Mouse (Mus musculus) lung, adult 18-20 months (tissue): Measurements from ENCODE around the gene Mmd.

Experiments
- DNase-seq, 2 experiments: peaks; one replicate each; pipeline ENCODE4 v3.0.0; 2022; ENCODE audit warnings: mixed read lengths in 2 of 2

Mmd gene

GRCm38 (mm10) chr11:90249025-90249650, at the start of gene Mmd:
Mmd (plus strand) TSS chr11:90249456.
- DNase-seq, result peak; percentile 98 to 99

DNA sequence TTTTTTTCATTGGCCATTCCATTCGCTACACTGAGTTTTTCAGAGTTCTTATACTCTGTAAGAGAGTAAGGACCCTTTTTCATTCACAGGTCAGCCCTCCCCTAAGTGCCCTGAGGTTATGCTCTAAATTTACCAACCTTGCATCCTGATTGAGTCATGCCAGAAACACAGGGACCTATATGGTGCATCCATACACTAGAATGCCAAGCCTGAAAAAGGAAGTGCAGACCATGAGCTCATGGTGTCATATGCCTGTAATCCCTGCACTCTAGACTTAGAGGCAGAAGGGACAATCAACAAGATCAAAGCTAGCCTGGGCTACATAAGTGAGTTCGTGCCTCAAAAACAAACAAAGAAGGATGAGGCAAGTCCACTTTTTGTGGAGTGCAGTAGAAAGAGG, 48.4 kb upstream of the Mmd start:
- DNase-seq, result no peak

DNA sequence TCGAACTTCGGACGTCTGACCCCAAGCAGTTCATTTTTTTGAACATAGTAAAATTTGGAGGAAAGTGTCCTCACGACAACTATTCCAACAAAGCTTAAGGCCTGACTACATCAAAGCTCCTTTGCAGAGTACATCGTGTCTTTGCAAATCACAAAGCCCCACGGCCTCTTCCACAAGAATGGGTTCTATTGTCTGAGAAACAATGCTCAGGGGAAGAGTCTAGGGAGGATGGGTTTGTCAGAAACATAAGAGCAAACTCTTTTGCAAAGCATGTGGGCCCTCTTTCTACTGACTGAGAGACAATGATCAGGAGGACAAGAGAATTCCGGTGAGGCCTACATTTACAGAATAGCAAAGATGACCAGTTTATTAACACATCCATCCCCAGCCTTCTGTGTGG, 35.0 kb upstream of the Mmd start:
- no peak for DNase-seq

GRCm38 (mm10) chr11:90220022-90220645, 29.1 kb upstream of the Mmd start:
- DNase-seq, result no peak

GRCm38 (mm10) chr11:90220750-90221149, 28.5 kb upstream of the Mmd start:
- DNase-seq, result no peak

GRCm38 (mm10) chr11:90224914-90225470, 24.3 kb upstream of the Mmd start:
- peak; percentile 34 to 38 for DNase-seq

DNA sequence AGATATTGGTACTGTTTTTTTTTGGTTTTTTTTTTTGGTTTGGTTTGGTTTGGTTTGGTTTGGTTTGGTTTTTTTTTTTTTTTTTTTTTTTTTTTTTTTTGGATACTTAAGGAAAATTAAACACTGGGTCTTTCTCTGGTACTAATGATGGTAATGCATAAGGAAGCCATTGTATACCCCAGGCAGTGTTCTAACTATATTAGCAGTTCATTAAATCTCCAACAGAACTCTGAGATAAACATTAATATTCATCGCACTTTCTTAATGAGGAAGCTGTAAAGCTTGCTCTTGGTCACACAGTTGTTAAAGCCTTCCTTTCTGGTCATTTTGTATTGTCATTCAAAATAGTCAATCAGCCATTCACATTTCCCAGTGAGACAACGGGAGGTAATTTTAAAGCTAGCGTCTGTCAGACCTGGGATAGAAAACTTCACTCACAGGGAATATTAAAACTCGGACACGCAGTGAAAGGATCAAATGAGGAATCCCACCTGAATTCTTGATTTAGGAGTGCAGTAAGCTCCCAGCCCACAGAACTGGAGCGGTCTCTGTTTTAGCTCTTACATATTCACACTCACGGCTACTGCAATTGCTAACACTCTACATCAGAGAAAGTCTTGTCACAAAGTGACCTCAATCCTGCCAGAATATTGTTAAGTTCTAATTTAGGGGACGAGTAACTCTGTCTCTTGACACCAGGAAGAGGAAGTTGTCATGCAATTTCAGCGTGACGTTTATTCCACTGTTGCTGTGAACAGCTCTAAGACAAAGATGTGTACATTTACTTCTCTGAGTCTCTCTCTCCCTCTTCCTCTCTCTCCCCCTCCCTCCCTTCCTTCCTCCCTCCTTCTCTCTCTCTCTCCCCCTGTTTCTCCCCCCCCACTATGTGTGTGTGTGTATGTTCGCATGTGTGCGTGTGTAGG, 22.0 kb upstream of the Mmd start:
- no peak for DNase-seq

GRCm38 (mm10) chr11:90228251-90228949, 20.9 kb upstream of the Mmd start:
- no peak for DNase-seq

- DNase-seq, result no peak
Observed at GRCm38 (mm10) chr11:90229800-90230199, 19.5 kb upstream of the Mmd start.

GRCm38 (mm10) chr11:90230671-90231070, 18.6 kb upstream of the Mmd start:
- DNase-seq, result no peak

DNA sequence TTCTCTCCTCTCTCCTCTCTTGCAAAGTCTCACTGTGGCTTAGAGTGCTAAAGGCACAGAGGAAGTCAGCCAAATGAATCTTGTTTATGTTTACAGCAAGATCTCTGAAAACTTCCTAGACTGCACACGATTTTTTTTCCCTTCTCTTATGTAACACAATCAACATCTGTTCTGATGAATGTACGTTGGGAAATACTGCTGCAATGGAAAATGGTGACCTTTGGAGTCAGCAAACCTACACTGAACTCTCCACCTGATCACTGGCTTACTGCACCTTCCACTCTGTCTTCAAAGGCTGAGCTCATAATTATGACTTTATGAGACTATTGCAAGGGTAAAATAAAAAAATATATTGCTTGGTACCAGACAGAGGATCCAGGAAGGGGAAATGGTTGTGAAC, 17.6 kb upstream of the Mmd start:
- DNase-seq, result no peak

DNA sequence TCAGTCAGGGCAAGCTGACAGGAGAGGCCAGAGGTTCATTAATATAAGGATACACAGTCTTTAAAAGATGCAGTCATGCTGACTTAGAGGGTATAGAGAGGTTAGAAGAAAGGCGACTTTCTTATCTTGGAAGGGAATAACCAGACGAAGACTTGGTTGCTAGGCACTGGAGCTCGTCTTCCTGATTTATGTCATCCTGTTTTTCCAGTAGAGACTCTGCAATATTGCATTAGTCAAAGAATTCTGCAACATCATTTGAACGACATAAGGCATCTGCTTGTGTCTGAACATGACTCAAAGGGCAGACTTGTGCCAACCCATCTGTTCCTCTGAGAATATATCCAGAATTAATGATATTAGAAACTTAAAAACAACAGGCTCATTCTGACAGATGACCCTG, 16.6 kb upstream of the Mmd start:
- DNase-seq, result no peak

DNA sequence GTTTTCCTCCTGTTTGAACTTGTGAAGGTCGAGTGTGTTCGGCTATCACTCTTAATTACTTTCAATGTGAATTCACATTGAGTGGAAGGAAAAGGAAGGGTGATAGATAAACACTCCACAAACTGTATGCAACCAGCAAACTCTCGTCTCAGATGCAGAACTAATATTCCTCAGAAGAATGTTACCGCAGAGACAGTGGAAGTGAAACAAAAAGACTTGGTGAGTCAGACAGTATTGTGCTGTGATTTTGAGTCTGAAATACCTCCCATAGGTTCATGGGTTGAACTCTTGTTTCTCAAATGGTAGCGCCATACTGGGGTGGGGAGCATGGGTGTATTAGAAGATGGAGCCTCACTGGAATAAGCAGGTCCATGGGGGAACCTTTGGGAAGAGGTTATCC, 14.0 kb upstream of the Mmd start:
- DNase-seq, result no peak

DNA sequence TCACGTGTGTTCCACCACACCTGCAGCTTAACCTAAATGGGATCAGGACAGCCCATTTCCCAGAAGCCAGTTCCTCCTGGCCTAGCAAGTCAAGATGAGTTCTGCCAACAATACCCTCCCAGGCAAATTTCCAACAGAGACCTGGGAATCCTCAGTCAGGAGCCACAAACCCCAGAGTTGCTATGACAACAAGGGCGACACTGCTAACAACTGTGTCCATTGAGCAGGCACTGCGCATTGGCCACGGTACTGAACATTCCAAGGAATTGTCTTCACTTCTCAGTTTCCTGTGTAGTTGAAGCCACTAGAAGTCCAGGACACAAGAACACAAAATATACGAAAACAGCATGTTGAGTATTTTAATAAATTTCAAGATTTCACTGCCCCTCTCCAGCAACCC, 11.6 kb upstream of the Mmd start:
- DNase-seq, result no peak

- DNase-seq, result no peak
Observed at GRCm38 (mm10) chr11:90238657-90239056, 10.6 kb upstream of the Mmd start.

DNA sequence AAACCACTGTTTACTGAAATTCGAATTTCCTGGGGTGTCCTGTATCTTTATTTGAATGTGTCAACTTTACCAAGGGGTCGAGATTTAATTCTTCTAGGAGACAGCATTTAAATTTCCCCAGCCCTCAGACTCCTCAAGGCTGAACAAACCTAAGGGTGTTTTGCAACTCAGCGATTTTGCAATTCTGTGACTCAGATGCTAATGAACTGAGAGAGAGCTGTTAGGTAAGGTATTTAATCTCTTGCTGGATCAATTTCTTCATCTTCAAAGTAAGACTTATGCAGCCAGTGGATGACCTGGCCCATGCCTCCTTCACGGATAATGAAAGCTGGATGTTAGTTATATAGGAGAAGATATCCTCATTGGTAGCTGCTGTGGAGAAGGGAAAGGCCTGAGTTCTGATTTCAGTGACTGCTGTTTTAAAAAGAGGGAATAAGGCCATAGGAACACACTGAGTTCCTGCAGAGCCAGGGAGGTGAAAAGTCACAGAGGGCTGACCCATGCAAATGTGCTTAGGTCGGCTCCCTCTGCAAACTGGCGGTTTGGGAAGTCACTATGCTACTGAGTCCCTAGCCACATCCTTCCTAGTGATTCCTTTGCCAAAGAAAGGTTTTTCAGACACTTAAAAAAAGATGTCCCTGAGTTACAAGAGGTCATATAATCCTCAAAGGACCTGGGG, 8.5 kb upstream of the Mmd start:
- peak; percentile 54 to 83 for DNase-seq

DNA sequence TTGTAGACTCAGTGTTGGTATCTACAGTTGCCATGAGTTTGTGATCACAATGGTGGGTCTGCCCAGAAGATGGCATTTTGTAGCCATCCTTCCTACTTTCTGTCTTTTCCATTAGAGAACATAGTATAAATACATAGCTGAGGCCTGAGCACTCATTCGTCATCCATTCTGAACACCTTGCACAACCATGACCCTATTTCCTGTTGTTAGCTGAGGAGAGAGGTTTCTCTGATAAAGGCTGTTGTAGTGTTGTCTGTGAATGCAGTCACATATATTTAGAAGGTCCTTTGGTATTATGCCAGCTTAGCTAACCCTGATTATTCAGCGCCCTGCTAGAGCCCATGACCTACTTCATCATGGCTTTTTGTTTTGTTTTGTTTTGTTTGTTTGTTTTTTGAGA, 7.4 kb upstream of the Mmd start:
- DNase-seq, result no peak

DNA sequence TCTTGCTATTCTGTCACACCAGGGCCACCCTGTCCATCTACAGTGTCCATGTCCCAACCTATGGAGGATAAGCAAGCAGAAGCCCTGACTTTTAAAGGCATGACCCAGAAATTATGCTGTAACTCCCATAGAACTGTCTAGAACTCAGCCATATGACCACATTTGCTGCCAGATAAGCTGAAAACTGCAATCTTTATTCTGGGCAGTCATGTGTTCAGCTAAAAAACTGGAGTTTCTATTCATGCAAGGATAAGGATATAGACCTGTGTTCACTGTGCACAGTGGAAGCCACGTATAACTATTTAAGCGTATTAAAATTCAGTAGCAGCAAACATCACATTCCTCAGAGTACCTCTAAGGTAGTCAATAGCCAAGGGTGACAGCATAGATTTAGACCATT, 6.0 kb upstream of the Mmd start:
- no peak for DNase-seq

DNA sequence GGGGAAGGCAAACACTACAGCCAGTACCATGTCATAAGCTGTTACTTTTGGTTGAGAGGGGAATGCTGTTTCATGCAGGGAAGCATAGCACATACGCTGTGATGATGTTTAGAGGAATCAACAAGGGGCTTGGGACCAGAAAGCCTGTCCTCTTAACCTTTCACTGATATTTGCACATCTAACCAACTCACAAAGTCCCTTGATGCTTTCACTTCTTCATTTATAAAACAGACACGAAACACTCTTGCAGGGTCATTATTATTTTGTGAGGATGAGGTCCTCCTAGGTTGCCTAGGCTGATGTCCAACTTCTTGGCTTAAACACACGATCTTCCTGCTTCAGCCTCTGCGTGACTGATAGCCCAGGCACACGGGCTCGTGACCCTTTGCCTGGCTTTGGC, 3.6 kb upstream of the Mmd start:
- no peak for DNase-seq

- DNase-seq, result no peak
Observed at GRCm38 (mm10) chr11:90246676-90247075, 2.6 kb upstream of the Mmd start.

DNA sequence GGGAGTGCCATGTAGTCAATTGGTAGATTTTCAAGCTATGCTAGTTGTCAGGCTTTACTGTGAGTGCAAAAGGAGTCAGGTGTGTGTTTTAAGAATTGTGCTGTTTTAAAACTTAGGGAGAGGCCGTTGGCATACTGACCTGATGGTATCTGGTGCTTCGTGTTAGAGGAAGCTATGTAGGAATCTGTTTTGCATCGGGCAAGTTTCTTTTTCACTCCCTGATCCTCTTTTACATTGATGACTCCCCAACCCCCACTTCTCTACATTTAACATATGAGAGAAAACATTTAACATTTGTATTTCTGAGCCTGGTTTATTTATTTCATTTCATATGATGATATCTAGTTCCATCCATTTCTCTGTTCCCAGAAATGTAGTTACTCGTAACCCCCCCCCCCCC, 1.5 kb upstream of the Mmd start:
- DNase-seq, result no peak

GRCm38 (mm10) chr11:90249701-90250141, 465 bp downstream of the Mmd start:
- DNase-seq, result no peak
